Mouse (Mus musculus): ENCODE data around the gene Gm5114. TPM values are rescaled to one million over a fixed set of nuclear protein-coding genes. Genes with fewer than 3 reads are reported as not detected.

The Gm5114 gene
- total RNA-seq (2023), result not detected in 2 replicates

GRCm38 (mm10) chr7:39413060-39413459, at the start of gene Gm5114:
Gene Gm5114, minus strand, starts transcription at chr7:39413160.

Other genes starting within 250 kb of the Gm5114 start
- gene Zfp619, start 104.6 kb upstream of the Gm5114 start, total RNA-seq (2023), result 4.4 and 5.8 TPM in 2 replicates